Mouse (Mus musculus): Measurements from ENCODE around the gene Naa15. TPM values are rescaled to one million over a fixed set of nuclear protein-coding genes. Genes with fewer than 3 reads are reported as not detected.

The Naa15 gene
- 65.5 TPM for polyA plus RNA-seq (2015; fragmentation: Illumina TruSeq; extraction: RNeasy Lipid Tissue Mini Kit (QIAGEN cat#74804); ENCODE audit: insufficient read depth, low replicate concordance)

DNA sequence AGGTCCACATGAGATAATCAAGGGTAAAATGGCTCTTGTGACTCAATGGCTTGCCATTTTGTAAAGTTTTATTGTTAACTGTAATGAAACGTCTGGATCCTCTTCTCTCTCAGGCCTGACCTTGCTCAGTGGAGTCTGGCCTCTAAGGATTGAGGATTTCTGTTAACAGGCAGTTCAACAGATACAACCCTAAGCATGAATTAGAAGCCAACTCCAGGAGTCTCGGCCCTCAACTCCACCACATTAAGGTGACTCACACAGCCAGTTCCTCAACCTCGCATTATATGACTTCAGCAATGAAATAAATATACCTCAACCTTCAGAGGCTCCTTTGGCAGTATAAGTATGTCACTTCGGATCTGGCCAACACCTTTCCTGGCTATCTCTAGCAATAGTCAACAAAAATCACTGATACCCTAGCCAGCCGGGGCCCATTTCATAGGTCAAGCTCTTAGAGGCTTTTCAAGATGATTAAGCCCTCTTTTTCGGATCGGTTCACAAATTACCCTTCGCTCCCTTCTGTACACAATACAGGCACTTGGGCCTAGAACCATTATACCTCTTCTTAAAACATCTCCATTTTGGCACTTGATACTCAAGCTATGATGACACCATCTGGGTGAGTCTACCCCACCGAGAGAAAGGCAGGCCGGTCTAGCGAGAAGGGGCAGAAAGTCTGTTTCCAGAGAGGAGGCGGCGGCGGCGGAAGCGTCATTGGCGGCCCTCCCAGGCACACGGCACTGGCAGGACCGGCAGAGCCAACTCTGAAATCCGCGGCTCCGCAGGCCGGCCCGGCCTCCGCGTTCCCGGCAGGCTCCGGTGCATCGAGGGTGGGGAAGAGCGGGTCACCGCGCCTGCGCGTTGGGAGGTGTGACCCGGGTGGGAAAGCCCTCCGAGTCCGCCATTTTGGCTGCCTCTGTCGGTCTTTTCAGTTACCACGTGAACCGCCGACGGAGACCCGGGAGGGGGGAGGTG lies at the start of gene Naa15:
Naa15 (plus strand) TSS at position 51 of the 975 bp plus-strand sequence.

DNA sequence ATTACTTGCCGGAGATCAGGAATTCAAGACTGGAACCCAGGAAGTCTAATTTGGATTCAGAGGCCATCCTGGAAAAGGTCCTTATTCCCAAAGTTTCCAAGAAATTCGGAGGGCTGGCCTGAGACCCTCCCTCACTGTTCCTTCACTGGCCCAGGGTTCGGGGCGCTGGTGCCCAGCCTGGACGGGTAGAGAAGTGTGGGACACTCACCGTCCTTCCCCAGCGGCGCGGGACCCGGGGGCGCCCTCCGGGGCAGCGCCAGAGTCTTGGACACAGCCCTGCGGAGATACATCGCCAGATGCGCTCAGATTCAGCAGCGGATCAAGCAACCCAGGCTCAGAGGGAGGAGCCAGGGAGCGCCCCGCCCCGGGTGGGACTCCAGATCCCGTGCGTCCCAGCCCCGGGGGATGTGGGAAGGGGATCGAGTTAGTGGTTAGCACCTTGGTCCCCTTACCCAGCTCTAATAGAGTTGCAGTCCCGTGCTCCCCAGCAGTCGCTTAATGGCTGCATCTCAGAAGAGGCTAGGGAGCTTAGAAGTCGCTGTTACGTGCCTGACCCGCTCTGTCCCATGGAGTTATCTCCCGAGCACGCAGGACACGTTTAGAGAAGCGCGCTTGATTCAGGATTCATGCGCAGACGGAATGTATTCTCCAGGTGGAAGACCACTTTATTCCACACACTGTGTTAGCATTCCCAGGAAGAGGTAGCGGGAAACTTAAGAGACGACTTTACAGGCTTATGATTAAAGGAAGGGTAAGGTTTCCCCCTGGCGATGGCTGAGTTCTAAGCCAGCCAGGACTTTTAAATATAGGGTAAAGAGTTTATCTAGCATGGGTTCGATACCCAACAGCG lies 18.5 kb upstream of the Naa15 start, which contains the start of gene Mgarp:
Mgarp (minus strand) TSS at position 520 of the 850 bp plus-strand sequence.

DNA sequence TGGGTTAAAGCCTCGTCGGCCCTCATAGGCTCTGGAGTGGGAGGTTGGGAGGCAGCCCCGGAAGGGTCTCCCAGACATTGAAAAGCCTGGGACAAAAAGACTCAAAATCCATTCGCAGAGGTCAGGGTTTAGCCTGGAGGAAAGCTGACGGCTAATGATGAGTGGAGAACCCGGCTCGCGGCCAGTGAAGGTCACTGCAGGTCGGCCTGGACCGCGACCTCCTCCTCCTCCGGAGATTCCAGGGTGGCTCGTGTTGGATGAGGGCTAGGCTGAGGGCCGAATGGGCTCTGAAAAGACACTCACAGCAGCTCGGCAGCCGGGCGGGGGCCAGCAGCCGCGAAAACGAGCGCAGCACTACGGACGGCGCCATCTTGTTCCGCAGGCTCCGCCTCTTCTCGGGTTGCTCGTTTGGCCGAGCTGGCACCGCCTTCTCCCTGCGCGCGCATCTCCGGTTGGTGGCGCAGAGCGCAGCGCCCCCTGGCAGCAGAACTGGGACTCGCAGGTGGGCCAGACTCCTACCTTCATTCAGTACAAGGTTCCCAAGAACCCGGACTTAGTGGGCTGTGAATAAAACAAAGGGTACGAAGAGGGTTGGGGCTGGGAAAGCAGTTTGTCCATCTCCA lies 6.3 kb upstream of the Naa15 start, which contains the start of gene Ndufc1:
Ndufc1 (minus strand) TSS at position 428 of the 623 bp plus-strand sequence.

DNA sequence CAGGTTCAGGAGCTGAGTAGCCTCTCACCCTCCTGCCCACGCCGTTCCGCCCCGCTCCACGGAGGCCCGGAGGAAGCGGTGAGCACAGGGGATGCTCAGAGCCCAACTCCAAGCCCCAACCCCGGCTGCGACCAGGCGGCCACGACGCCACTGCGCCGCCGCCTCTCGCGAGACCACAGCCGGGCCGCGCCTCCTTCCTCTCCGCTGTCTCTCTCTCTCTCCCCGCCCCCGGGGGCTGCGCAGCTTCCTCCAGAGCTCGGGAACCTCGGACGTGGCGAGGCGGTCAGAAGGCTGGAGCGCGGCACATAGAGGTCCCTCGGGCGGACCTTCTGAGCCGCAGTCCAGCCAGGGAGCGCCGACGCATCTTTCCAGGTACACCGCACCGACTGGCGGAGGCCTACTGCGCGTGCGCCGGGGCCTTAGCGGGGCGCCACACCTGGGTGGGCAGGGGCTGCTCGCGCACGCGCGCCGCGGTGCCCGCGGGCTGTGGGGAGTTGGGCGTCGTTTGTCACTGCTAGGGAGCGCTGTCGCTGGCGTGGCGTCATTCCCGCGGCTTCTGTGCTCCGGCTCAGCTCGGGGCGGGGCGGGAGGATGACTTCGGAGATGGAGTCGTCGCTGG lies 68.9 kb downstream of the Naa15 start, which contains the start of gene Rab33b:
Rab33b (plus strand) TSS at position 180 of the 619 bp plus-strand sequence.

Other genes with a start within 250 kb of the Naa15 start
- 9.1 TPM for gene Noct, start 190.7 kb upstream of the Naa15 start, polyA plus RNA-seq (2015; fragmentation: Illumina TruSeq; extraction: RNeasy Lipid Tissue Mini Kit (QIAGEN cat#74804); ENCODE audit: insufficient read depth, low replicate concordance)
- 73.6 TPM for gene Elf2, start 74.5 kb upstream of the Naa15 start, polyA plus RNA-seq (2015; fragmentation: Illumina TruSeq; extraction: RNeasy Lipid Tissue Mini Kit (QIAGEN cat#74804); ENCODE audit: insufficient read depth, low replicate concordance)
- 0.52 TPM for gene Mgarp, start 18.4 kb upstream of the Naa15 start, polyA plus RNA-seq (2015; fragmentation: Illumina TruSeq; extraction: RNeasy Lipid Tissue Mini Kit (QIAGEN cat#74804); ENCODE audit: insufficient read depth, low replicate concordance)
- 76.5 TPM for gene Ndufc1, start 6.2 kb upstream of the Naa15 start, polyA plus RNA-seq (2015; fragmentation: Illumina TruSeq; extraction: RNeasy Lipid Tissue Mini Kit (QIAGEN cat#74804); ENCODE audit: insufficient read depth, low replicate concordance)
- gene Rab33b, start 68.8 kb downstream of the Naa15 start, polyA plus RNA-seq (2015; fragmentation: Illumina TruSeq; extraction: RNeasy Lipid Tissue Mini Kit (QIAGEN cat#74804); ENCODE audit: insufficient read depth, low replicate concordance), result 24.1 TPM
- gene Setd7, start 145.7 kb downstream of the Naa15 start, polyA plus RNA-seq (2015; fragmentation: Illumina TruSeq; extraction: RNeasy Lipid Tissue Mini Kit (QIAGEN cat#74804); ENCODE audit: insufficient read depth, low replicate concordance), result 46.8 TPM
- 36.9 TPM for gene Mgst2, start 245.2 kb downstream of the Naa15 start, polyA plus RNA-seq (2015; fragmentation: Illumina TruSeq; extraction: RNeasy Lipid Tissue Mini Kit (QIAGEN cat#74804); ENCODE audit: insufficient read depth, low replicate concordance)

Measured in spleen, adult 10 weeks (tissue).